Mouse (Mus musculus) heart, adult 18-20 months (tissue): ENCODE data around the gene Kif17. TPM values are rescaled to one million over a fixed set of nuclear protein-coding genes. Genes with fewer than 3 reads are reported as not detected.
A peak's percentile ranks its signal among the peaks of the same experiment; 100 is the strongest.

ENCODE experiments used
- DNase-seq, 2 experiments: peaks; one replicate each; pipeline ENCODE4 v3.0.0; 2021 to 2022; ENCODE audit warnings: mixed read lengths in 1 of 2
- microRNA-seq, 2 experiments: library from miRNA; unstranded; fragments of <30 nt; microRNA quantifications; one replicate each; pipeline ENCODE4 v1.2.0; 2022
- total RNA-seq, 2 experiments: library from RNA; stranded (reverse); gene quantifications; 2 replicates each; pipeline ENCODE4 v1.2.3; 2021

The Kif17 gene
- total RNA-seq, 2 experiments from 2014 or later = 0.17 to 0.26 TPM

- no peak for DNase-seq
Measured at GRCm38 (mm10) chr4:138341393-138341792, 91.2 kb downstream of the Kif17 start.

DNA sequence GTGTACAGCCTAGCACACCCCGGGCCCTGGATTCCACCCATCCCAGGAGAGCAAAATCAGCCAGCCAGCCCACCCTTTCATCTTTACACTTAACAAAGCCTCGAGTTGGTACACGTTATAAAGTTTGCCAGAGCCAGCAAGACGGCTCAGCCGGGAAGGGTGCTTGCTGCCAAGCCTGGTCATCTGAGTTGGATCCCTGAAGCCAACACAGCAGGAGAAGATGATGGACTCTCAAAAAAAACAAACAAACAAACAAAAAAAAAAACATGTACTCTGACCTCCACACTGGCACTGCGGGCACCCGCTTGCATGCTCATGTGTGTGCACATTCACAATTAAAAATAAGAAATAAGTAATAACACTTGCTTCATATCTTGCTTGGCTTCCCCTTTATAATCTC lies 91.8 kb downstream of the Kif17 start:
- DNase-seq = no peak

GRCm38 (mm10) chr4:138342778-138343177 lies 92.5 kb downstream of the Kif17 start:
- no peak for DNase-seq

DNA sequence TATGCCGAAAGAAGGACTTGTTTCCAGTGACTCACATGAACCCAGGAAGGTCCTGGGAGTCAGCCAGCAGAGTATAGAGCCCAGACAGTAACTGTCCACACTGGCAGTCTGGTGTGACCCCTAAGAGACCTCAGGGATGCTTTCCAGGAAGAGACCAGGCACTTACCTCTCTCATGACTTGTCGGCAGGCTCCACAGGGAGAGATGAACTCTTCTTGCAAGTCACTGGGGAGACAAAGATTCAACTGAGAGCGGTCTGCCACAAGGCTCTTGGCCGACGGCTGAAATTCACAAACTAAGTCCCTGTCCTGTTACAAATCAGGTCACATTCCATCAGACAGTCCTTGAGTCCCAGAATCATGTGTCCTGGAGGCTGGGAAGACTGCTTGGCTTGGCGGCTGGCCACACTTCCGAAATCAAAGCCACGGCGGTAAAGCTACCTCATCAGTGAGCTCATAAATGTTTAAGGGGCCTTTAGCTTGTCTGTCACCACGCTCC lies 93.2 kb downstream of the Kif17 start:
- peak in 1 of 2 experiments; percentile 39 for DNase-seq

GRCm38 (mm10) chr4:138344891-138345545 lies 94.8 kb downstream of the Kif17 start:
- peak; percentile 53 to 68 for DNase-seq

GRCm38 (mm10) chr4:138347280-138347679 lies 97.0 kb downstream of the Kif17 start:
- no peak for DNase-seq

DNA sequence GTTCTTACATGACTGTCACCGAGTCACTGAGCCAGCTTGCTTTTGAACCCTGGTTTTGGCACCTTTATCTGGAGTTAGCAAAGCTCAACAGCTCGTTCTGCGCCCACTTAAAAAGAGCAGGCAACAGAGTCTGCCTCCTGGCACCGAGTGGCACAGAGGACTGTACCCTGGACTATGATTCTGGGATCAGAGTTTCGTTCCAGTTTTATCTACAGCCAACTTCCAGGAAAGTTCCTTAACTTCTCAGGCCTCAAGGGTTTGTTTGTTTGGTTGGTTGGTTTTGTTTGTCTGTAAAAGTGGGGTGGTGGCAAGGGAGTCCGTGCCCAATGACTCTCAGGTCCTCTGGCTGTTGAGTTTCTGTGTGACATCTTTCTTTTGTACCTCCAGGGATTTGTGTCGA lies 98.5 kb downstream of the Kif17 start:
- DNase-seq = no peak

Small RNAs within 50 kb of the gene (microRNA-seq; reads per million reads assigned to microRNA genes)
- gene Gm27646 = 0 to 0.38 reads per million in 2 experiments
- 3.8 to 4.1 reads per million in 2 experiments for gene Mir7019

Other genes starting within 250 kb of the Kif17 start
- gene Hp1bp3, start 34.1 kb upstream of the Kif17 start, total RNA-seq = 10 to 100 TPM; 84.3 to 85.1 TPM
- not detected for gene Sh2d5, start within 50 bp of the Kif17 start, total RNA-seq
- gene Ddost, start 54.3 kb downstream of the Kif17 start, total RNA-seq = 10 to 100 TPM; 58.2 to 61.6 TPM
- 100 to 1,000 TPM; 720 to 812 TPM for gene Pink1, start 75.9 kb downstream of the Kif17 start, total RNA-seq
- 1 to 10 TPM; 1.6 to 2.3 TPM for gene Cda, start 117.6 kb downstream of the Kif17 start, total RNA-seq
- gene Fam43b, start 146.1 kb downstream of the Kif17 start, total RNA-seq = not detected
- 10 to 100 TPM; 76.1 to 88.4 TPM for gene Mul1, start 184.2 kb downstream of the Kif17 start, total RNA-seq
- gene Camk2n1, start 203.9 kb downstream of the Kif17 start, total RNA-seq = 10 to 100 TPM; 12.3 to 12.6 TPM